Mouse (Mus musculus): ENCODE results near the gene Rasgef1b. TPM values are rescaled to one million over a fixed set of nuclear protein-coding genes. Genes with fewer than 3 reads are reported as not detected.
A peak's percentile ranks its signal among the peaks of the same experiment; 100 is the strongest.

Gene Rasgef1b
- polyA plus RNA-seq, 1 experiment from 2014 or later: 12.0 TPM

DNA sequence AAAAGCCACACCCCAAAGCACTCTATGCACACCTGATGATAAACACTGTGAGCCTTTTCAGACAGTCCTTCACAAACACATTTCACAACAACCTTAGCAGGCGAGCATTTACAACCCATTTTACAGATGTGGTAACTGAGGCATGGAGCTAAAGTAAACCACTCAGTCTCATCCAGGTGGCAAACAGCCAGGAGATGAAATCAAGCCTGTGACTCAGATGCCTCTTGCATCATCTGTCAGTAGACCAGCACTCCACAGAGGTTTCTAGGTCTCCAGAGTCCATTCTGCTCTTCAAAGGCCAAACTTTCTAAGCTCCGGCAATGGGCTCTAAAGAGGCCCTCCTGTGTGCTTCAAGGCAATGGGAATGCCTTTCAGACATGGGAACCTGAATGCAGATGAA is 396.8 kb downstream of the Rasgef1b start:
- Histone ChIP-seq H3K4me2 (no peak overlapping the region), H3K4me1 (no peaks in the 10 kb centered on the region), H3K9me3 (no peaks in the 10 kb centered on the region), H3K27me3 (replicated peaks) (no peaks in the 10 kb centered on the region), H3K9ac (no peak overlapping the region), H3K4me3 (replicated peaks) (no peak overlapping the region), H3K36me3 (no peaks in the 10 kb centered on the region), H3K27ac (no peak overlapping the region)
- no peak for ATAC-seq (ENCODE audit: insufficient read depth, low FRiP score, low read depth)
- WGBS: 85% methylated on average over 2 of the region's 2 CpGs

DNA sequence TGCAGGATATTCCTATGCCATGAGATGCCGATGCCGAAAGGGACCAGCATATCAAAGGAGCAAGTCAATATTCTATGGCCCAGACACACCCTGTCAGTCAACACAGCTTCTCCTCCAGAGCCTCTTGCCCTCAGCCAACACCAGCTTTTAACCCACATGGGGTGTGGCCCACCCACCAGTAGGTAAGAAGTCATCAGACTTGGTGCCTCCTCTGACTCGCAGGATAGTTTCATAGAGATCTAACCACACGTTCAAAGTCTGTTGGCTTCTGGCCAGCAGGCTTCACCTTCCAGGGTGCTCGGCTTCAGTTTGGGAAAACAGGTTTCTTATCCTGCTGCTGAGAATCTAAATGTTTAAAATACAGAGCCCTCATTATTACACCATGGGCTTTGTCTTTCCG is 399.8 kb downstream of the Rasgef1b start:
- ATAC-seq (ENCODE audit: insufficient read depth, low FRiP score, low read depth): peak; percentile 77
- 48% methylated on average over 6 of the region's 6 CpGs for WGBS
- no peak overlapping the region for H3K9ac ChIP-seq
- H3K4me1 ChIP-seq: no peaks in the 10 kb centered on the region
- no peak overlapping the region for H3K4me2 ChIP-seq
- H3K27ac ChIP-seq: peak overlapping the region; percentile 54; the same call in 1 of the 2 replicates
- H3K36me3 ChIP-seq: no peaks in the 10 kb centered on the region
- no peaks in the 10 kb centered on the region for H3K27me3 ChIP-seq (replicated peaks)
- H3K4me3 ChIP-seq (replicated peaks): no peak overlapping the region
- H3K9me3 ChIP-seq: no peaks in the 10 kb centered on the region

GRCm38 (mm10) chr5:99327019-99327418 is 401.8 kb downstream of the Rasgef1b start:
- Histone ChIP-seq H3K9ac (no peak overlapping the region), H3K4me2 (no peak overlapping the region), H3K4me3 (replicated peaks) (no peak overlapping the region), H3K36me3 (no peaks in the 10 kb centered on the region), H3K9me3 (no peaks in the 10 kb centered on the region), H3K27me3 (replicated peaks) (no peaks in the 10 kb centered on the region), H3K27ac (no peak overlapping the region), H3K4me1 (no peaks in the 10 kb centered on the region)
- ATAC-seq (ENCODE audit: insufficient read depth, low FRiP score, low read depth): peak; percentile 16; the same call in 1 of the 2 replicates
- WGBS: 79% methylated on average over 2 of the region's 2 CpGs

DNA sequence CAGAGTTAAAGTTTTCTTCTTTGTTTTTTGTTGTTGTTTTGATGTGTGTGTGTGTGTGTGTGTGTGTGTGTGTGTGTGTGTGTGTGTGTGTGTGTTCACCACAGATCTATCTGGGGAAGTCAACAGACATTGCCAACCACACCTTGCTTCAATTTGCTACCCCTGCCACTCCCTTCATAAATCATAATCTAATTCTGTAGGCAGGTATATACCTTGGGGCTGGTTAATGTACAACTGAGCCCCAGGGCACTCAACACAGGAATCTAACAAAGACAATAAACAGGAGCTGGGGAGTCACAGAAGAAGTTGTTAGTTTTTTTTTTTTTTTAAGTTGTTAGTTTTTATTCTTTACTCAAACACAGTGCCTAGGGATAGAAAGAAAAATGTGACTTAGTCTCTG is 403.6 kb downstream of the Rasgef1b start:
- Histone ChIP-seq H3K36me3 (no peaks in the 10 kb centered on the region), H3K4me3 (replicated peaks) (no peak overlapping the region), H3K9ac (no peak overlapping the region), H3K4me1 (no peaks in the 10 kb centered on the region), H3K27me3 (replicated peaks) (no peaks in the 10 kb centered on the region), H3K9me3 (no peaks in the 10 kb centered on the region), H3K4me2 (no peak overlapping the region), H3K27ac (peak overlapping the region; percentile 8; the same call in 1 of the 2 replicates)
- peak; percentile 51; the same call in 1 of the 2 replicates for ATAC-seq (ENCODE audit: insufficient read depth, low FRiP score, low read depth)

- ATAC-seq (ENCODE audit: insufficient read depth, low FRiP score, low read depth): no peak
- WGBS: 62% methylated on average over 4 of the region's 4 CpGs
- Histone ChIP-seq H3K4me2 (no peak overlapping the region), H3K36me3 (no peaks in the 10 kb centered on the region), H3K9ac (no peak overlapping the region), H3K27me3 (replicated peaks) (no peaks in the 10 kb centered on the region), H3K4me3 (replicated peaks) (no peak overlapping the region), H3K4me1 (no peaks in the 10 kb centered on the region), H3K27ac (no peak overlapping the region), H3K9me3 (no peaks in the 10 kb centered on the region)
Observed at GRCm38 (mm10) chr5:99320783-99321182, 408.1 kb downstream of the Rasgef1b start.

DNA sequence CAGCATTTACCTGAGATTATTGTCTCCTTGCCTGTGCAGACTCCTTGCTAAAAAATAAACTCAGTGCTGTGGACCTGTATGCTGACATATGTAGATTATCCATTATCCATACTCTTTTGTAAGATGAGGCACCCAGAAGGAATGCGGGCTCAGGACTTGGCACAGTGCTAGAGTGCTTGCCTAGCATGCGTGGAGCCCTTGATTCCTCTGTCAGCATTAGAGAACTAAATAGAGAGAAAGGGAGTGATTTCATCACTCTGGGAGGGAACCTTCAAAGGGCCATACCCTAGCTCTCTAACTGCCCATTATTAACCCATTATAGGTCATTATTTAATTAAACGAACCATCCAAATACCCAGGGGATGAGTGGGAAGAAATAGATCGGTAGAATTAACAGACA is 430.9 kb downstream of the Rasgef1b start:
- Histone ChIP-seq H3K4me1 (no peaks in the 10 kb centered on the region), H3K27ac (no peak overlapping the region), H3K4me3 (replicated peaks) (no peak overlapping the region), H3K27me3 (replicated peaks) (no peaks in the 10 kb centered on the region), H3K9ac (no peak overlapping the region), H3K4me2 (no peak overlapping the region), H3K36me3 (no peaks in the 10 kb centered on the region), H3K9me3 (no peaks in the 10 kb centered on the region)
- 0 out of 2 replicates have a peak, but pooled peaks have one; percentile 50 for ATAC-seq (ENCODE audit: insufficient read depth, low FRiP score, low read depth)
- 59% methylated on average over 4 of the region's 4 CpGs for WGBS

DNA sequence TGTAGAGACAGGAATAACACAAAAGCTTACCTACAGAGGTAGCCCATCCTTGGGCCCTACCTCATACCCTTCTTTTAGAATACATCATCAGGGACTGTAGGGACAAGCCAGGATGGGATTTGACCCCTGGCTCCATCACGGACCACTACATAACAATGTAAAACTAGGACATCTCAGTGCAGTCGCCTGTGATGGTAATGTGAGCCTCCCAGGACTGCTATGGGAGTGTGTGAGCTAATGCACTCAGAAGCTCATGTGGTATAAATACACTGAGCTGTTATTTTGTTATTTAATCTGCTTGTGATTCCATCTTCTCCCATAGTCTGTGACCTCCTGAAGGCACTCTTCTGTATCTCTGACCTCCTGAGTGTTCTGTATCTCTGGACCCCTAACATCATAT is 432.5 kb downstream of the Rasgef1b start:
- WGBS: 62% methylated on average over 2 of the region's 2 CpGs
- Histone ChIP-seq H3K9me3 (no peaks in the 10 kb centered on the region), H3K36me3 (no peaks in the 10 kb centered on the region), H3K27me3 (replicated peaks) (no peaks in the 10 kb centered on the region), H3K4me2 (no peak overlapping the region), H3K4me1 (no peaks in the 10 kb centered on the region), H3K4me3 (replicated peaks) (no peak overlapping the region), H3K27ac (no peak overlapping the region), H3K9ac (no peak overlapping the region)
- ATAC-seq (ENCODE audit: insufficient read depth, low FRiP score, low read depth): no peak

DNA sequence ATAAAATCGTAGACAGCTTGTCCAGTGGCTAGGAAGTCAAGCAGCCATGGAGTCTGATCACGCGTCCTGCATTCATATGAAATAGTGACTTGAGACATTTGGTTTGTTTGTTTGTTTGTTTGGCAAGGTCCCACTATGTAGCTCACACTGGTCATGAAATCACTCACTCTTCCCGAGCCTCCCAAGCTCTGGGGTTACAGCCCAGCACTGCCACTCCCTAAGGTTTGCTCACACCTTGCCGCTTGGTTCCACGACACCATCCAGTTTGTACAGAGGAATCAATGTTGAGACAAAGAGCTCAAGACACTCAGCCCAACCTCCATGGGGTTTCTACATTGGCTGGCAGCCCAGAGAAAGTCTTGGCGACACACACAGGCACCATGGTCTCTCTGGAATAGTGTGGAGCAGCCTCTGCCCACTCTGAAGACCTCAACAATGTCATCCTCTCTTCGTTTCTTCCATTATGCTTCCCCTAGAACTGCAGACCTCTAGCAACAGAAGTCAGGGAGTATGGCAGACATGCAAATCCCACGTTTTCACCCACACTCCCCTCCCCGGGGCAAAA is 436.5 kb downstream of the Rasgef1b start:
- Histone ChIP-seq H3K9ac (no peak overlapping the region), H3K9me3 (no peaks in the 10 kb centered on the region), H3K4me3 (replicated peaks) (no peak overlapping the region), H3K4me1 (no peaks in the 10 kb centered on the region), H3K27me3 (replicated peaks) (no peaks in the 10 kb centered on the region), H3K36me3 (no peaks in the 10 kb centered on the region), H3K4me2 (no peak overlapping the region), H3K27ac (no peak overlapping the region)
- ATAC-seq (ENCODE audit: insufficient read depth, low FRiP score, low read depth): no peak
- WGBS: 70% methylated on average over 10 of the region's 10 CpGs

GRCm38 (mm10) chr5:99291084-99291830 is 437.6 kb downstream of the Rasgef1b start:
- no peaks in the 10 kb centered on the region for H3K4me1 ChIP-seq
- no peaks in the 10 kb centered on the region for H3K9me3 ChIP-seq
- no peak overlapping the region for H3K4me3 ChIP-seq (replicated peaks)
- no peak for ATAC-seq (ENCODE audit: insufficient read depth, low FRiP score, low read depth)
- H3K27ac ChIP-seq: no peak overlapping the region
- H3K27me3 ChIP-seq (replicated peaks): no peaks in the 10 kb centered on the region
- H3K4me2 ChIP-seq: no peak overlapping the region
- H3K9ac ChIP-seq: no peak overlapping the region
- no peaks in the 10 kb centered on the region for H3K36me3 ChIP-seq
- WGBS: 70% methylated on average over 12 of the region's 12 CpGs

GRCm38 (mm10) chr5:99288262-99288661 is 440.6 kb downstream of the Rasgef1b start:
- Histone ChIP-seq H3K4me3 (replicated peaks) (no peak overlapping the region), H3K36me3 (no peaks in the 10 kb centered on the region), H3K4me2 (no peak overlapping the region), H3K27me3 (replicated peaks) (no peaks in the 10 kb centered on the region), H3K4me1 (no peaks in the 10 kb centered on the region), H3K9ac (no peak overlapping the region), H3K27ac (no peak overlapping the region), H3K9me3 (no peaks in the 10 kb centered on the region)
- 81% methylated on average over 4 of the region's 4 CpGs for WGBS
- ATAC-seq (ENCODE audit: insufficient read depth, low FRiP score, low read depth): no peak

- Histone ChIP-seq H3K27ac (no peak overlapping the region), H3K9ac (no peak overlapping the region), H3K9me3 (no peaks in the 10 kb centered on the region), H3K4me3 (replicated peaks) (no peak overlapping the region), H3K4me2 (no peak overlapping the region), H3K27me3 (replicated peaks) (no peaks in the 10 kb centered on the region), H3K4me1 (no peaks in the 10 kb centered on the region), H3K36me3 (no peaks in the 10 kb centered on the region)
- 86% methylated on average over 6 of the region's 6 CpGs for WGBS
- ATAC-seq (ENCODE audit: insufficient read depth, low FRiP score, low read depth): no peak
Observed at GRCm38 (mm10) chr5:99287647-99288185, 441.1 kb downstream of the Rasgef1b start.

DNA sequence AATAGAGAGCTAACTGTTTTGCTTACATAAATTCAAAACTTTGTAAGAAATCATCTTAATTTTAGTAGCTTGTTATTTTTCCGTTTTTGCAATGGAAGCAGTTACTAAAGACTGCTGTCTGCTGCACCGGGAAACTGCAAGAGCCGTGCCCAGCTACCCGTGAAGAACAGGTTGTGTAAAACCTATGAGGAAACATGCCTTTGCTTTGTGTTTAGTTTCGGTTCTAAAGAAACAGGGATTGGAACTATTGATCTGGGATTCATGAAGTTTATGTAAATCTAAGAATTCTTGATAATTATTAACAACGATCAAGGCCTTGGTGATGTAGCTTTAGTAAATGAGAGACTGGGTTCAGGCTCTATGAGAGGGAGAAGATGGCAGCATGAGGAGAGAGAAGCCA is 442.3 kb downstream of the Rasgef1b start:
- Histone ChIP-seq H3K27ac (no peak overlapping the region), H3K4me3 (replicated peaks) (no peak overlapping the region), H3K9ac (no peak overlapping the region), H3K27me3 (replicated peaks) (no peaks in the 10 kb centered on the region), H3K4me2 (no peak overlapping the region), H3K9me3 (no peaks in the 10 kb centered on the region), H3K36me3 (no peaks in the 10 kb centered on the region), H3K4me1 (no peaks in the 10 kb centered on the region)
- no peak for ATAC-seq (ENCODE audit: insufficient read depth, low FRiP score, low read depth)
- WGBS: 82% methylated on average over 6 of the region's 6 CpGs
